Mouse (Mus musculus) naive thymus-derived CD4-positive, alpha-beta T cell, adult 2 months (primary cell): ENCODE data around the gene Gm17662.

Source experiments
- DNase-seq: peaks from one replicate; pipeline ENCODE4 v3.0.0-alpha.2; 2011; ENCODE audit warnings: low read depth

Gene Gm17662

GRCm38 (mm10) chr4:104857029-104857428 is at the start of gene Gm17662:
TSS of gene Gm17662 (plus strand) at chr4:104857329.
- no peak for DNase-seq

- no peak for DNase-seq
Measured at GRCm38 (mm10) chr4:104810710-104811286, 46.3 kb upstream of the Gm17662 start.

- DNase-seq: no peak
Measured at GRCm38 (mm10) chr4:104813617-104814016, 43.5 kb upstream of the Gm17662 start.

GRCm38 (mm10) chr4:104816519-104817232 is 40.5 kb upstream of the Gm17662 start:
- DNase-seq: no peak

- DNase-seq: no peak
Measured at GRCm38 (mm10) chr4:104817509-104817908, 39.6 kb upstream of the Gm17662 start.

- DNase-seq: no peak
Measured at GRCm38 (mm10) chr4:104818986-104819385, 38.1 kb upstream of the Gm17662 start.

GRCm38 (mm10) chr4:104819891-104820290 is 37.2 kb upstream of the Gm17662 start:
- DNase-seq: no peak

- no peak for DNase-seq
Measured at GRCm38 (mm10) chr4:104823597-104824101, 33.5 kb upstream of the Gm17662 start.

- no peak for DNase-seq
Measured at GRCm38 (mm10) chr4:104824381-104825077, 32.6 kb upstream of the Gm17662 start.

GRCm38 (mm10) chr4:104828939-104829338 is 28.2 kb upstream of the Gm17662 start:
- DNase-seq: no peak

- no peak for DNase-seq
Measured at GRCm38 (mm10) chr4:104835096-104835495, 22.0 kb upstream of the Gm17662 start.

- DNase-seq: no peak
Measured at GRCm38 (mm10) chr4:104838342-104838741, 18.8 kb upstream of the Gm17662 start.

GRCm38 (mm10) chr4:104842204-104842603 is 14.9 kb upstream of the Gm17662 start:
- no peak for DNase-seq

- no peak for DNase-seq
Measured at GRCm38 (mm10) chr4:104843546-104843945, 13.6 kb upstream of the Gm17662 start.

- DNase-seq: no peak
Measured at GRCm38 (mm10) chr4:104855216-104855615, 1.9 kb upstream of the Gm17662 start.

GRCm38 (mm10) chr4:104857823-104858222 is 694 bp downstream of the Gm17662 start:
- no peak for DNase-seq

- DNase-seq: no peak
Measured at GRCm38 (mm10) chr4:104861241-104861640, 4.1 kb downstream of the Gm17662 start.

GRCm38 (mm10) chr4:104864397-104864796 is 7.3 kb downstream of the Gm17662 start:
- no peak for DNase-seq

- no peak for DNase-seq
Measured at GRCm38 (mm10) chr4:104869581-104869980, 12.5 kb downstream of the Gm17662 start.

GRCm38 (mm10) chr4:104870196-104870595 is 13.1 kb downstream of the Gm17662 start:
- no peak for DNase-seq

- no peak for DNase-seq
Measured at GRCm38 (mm10) chr4:104875832-104876231, 18.7 kb downstream of the Gm17662 start.

- no peak for DNase-seq
Measured at GRCm38 (mm10) chr4:104876323-104876722, 19.2 kb downstream of the Gm17662 start, which contains the start of gene C8a. TSS of gene C8a (minus strand) at chr4:104876398.

GRCm38 (mm10) chr4:104887486-104887885 is 30.4 kb downstream of the Gm17662 start:
- no peak for DNase-seq
